8 mouse cellular contexts compared by ENCODE assay signal in the genomic region with DNA sequence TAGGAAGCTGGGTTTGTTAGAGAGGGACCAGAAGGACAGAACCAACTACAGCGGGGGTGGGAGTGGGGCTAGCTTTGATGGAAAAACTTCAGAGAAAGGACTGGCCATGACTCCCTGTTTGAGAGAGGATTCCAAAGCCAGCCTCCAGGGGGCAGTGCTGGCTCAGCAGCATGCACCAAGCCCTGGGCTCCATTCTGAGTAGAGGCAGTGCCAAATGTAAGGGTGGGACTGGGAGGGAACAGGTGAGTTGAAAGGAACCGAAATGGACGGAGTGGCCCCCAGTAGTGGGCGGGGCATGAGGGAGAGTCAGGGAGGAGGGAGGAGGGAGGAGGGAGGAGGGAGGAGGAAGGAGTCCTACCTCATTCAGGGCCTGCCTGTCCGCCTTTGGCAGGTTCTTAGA. TPM values are rescaled to one million over a fixed set of nuclear protein-coding genes. Genes with fewer than 3 reads are reported as not detected.
DNase-seq lines count a peak whose midpoint lies in the region; ATAC-seq and TF ChIP-seq lines count a peak whose summit lies in the region.

No protein-coding gene starts in this region.

- H3K4me3 ChIP-seq in MEL (ENCODE audit: control insufficient read depth in 1 of 2, insufficient read depth in 1 of 2, low read depth in 2 of 2, low read length in 2 of 2): no peak overlapping the region

- H3K9ac ChIP-seq in MEL (ENCODE audit: control insufficient read depth, low read depth, low read length, poor library complexity, severe bottlenecking): no peak overlapping the region

- DNase-seq in heart, postnatal 4 days: peak; percentile 56
- DNase-seq in heart, adult 9 months (ENCODE audit: low spot score in 2 of 2): no peak
- DNase-seq in 416B (ENCODE audit: low read depth) (peak; percentile 44), MEL (ENCODE audit: low read depth, low spot score) (peak; percentile 50)
- peak; percentile 80 to 87 for DNase-seq in cerebellum, postnatal 14 days
- DNase-seq in left cerebral cortex, postnatal 14 days (ENCODE audit: low spot score in 2 of 2): peak; percentile 70 to 74
- no peak for DNase-seq in ovary, postnatal 14 days (ENCODE audit: low spot score)

- TF ChIP-seq CTCF in MEL (IDR thresholded peaks at IDR 0.05 in 2 of 3, conservative IDR thresholded peaks at IDR 0.05 in 1 of 3; ENCODE audit: control insufficient read depth in 1 of 3, insufficient read depth in 1 of 3, low read depth in 2 of 3, low read length in 3 of 3, poor library complexity in 1 of 3, severe bottlenecking in 1 of 3): peak; percentile 63 to 89 (median 74)

- peaks cover 0 to 8% of the 10 kb centered on the region in 2 experiments; a peak in 1 of 4 replicates for H3K4me1 ChIP-seq in MEL (ENCODE audit: control insufficient read depth in 1 of 2, insufficient read depth in 2 of 2, low read length in 2 of 2)

- H3K27ac ChIP-seq in MEL (ENCODE audit: control insufficient read depth, low read depth, low read length): no peak overlapping the region

- ATAC-seq in neutrophil, adult 5-6 weeks (ENCODE audit: extremely low read depth, insufficient number of reproducible peaks, low FRiP score, poor library complexity, severe bottlenecking): peak; percentile 43; the same call in 1 of the 2 replicates

- TF ChIP-seq EP300 in MEL (IDR thresholded peaks at IDR 0.05; ENCODE audit: low read depth in 1 of 2, low read length in 2 of 2): no peak

- no peaks in the 10 kb centered on the region; a peak in 1 of 4 replicates for H3K36me3 ChIP-seq in MEL (ENCODE audit: control insufficient read depth in 1 of 2, insufficient read depth in 2 of 2, low read length in 2 of 2)

- H3K9me3 ChIP-seq in MEL (replicated peaks; ENCODE audit: insufficient read depth, low read length): no peaks in the 10 kb centered on the region

- no peaks in the 10 kb centered on the region for H3K27me3 ChIP-seq in MEL (ENCODE audit: control insufficient read depth in 1 of 2, insufficient read depth in 2 of 2, low read length in 2 of 2)

- no peak for TF ChIP-seq POLR2A in MEL (IDR thresholded peaks at IDR 0.05; ENCODE audit: control insufficient read depth in 1 of 2, insufficient read depth in 1 of 2, low read depth in 1 of 2, low read length in 2 of 2, poor library complexity in 1 of 2)

- intact Hi-C loops in left cerebral cortex, postnatal 14 days (cut with DNase I): loop anchor here (2.0 to 5.0 kb wide), 2 partner anchors 32 to 52 kb away; a partner anchor contains a TSS

- peak; percentile 52 for TF ChIP-seq RAD21 in MEL (IDR thresholded peaks at IDR 0.05; ENCODE audit: low read depth, low read length)

- no peaks in the 10 kb centered on the region; the same call in 1 of the 2 replicates for H3K79me2 ChIP-seq in MEL (ENCODE audit: control insufficient read depth, insufficient read depth, low read length, poor library complexity)

TF ChIP-seq in MEL, 35 proteins besides CTCF, POLR2A, EP300 and RAD21:
- TF ChIP-seq MAFK (IDR thresholded peaks at IDR 0.05; ENCODE audit: borderline replicate concordance, low read depth, low read length) (peak; percentile 75; the same call in 1 of the 2 replicates), ZMIZ1 (IDR thresholded peaks at IDR 0.05; ENCODE audit: low read depth, low read length) (no peak), NELFE (IDR thresholded peaks at IDR 0.05; ENCODE audit: low read depth, low read length) (no peak), ZC3H11A (IDR thresholded peaks at IDR 0.05; ENCODE audit: low read depth, low read length) (0 out of 2 replicates have a peak, but pooled peaks have one; percentile 30), SMC3 (IDR thresholded peaks at IDR 0.05; ENCODE audit: low read depth, low read length) (peak; percentile 52), TCF12 (IDR thresholded peaks at IDR 0.05; ENCODE audit: low read depth, low read length) (no peak)
TF ChIP-seq in MEL: peak in this region for 3.

RNA-seq across cellular contexts. Expression of a gene that starts 4.6 kb away (rescaled TPM):
- 1 to 10 TPM; 6.0 to 7.4 TPM for total RNA-seq in heart, postnatal 4 days (2021)
- total RNA-seq in MEL (2012; rRNA removed): 1.5 and 1.9 TPM in 2 replicates
- 1 to 10 TPM in 1 of 2 experiments, not detected in 1; 7.1 TPM for polyA plus RNA-seq in MEL (2012; ENCODE audit: insufficient read depth in 1 of 2, insufficient read length in 2 of 2, low read depth in 1 of 2, low replicate concordance in 2 of 2, missing spikeins in 1 of 2)
- total RNA-seq in left cerebral cortex, postnatal 14 days (2021): 1,000 to 10,000 TPM; 1,098 to 1,148 TPM
- 0.98 TPM in 1 of 2 replicates, not detected in the other for total RNA-seq in neutrophil, adult 5-6 weeks (2017)

RNA-seq across cellular contexts. Expression of a gene that starts 16.8 kb away (rescaled TPM):
- under 1 TPM in 1 of 2 experiments, not detected in 1; 0.34 TPM for total RNA-seq in heart, postnatal 4 days (2021)
- total RNA-seq in MEL (2012; rRNA removed): not detected in 2 replicates
- polyA plus RNA-seq in MEL (2012; ENCODE audit: insufficient read depth in 1 of 2, insufficient read length in 2 of 2, low read depth in 1 of 2, low replicate concordance in 2 of 2, missing spikeins in 1 of 2): not detected
- 1 to 10 TPM; 6.1 to 8.0 TPM for total RNA-seq in left cerebral cortex, postnatal 14 days (2021)
- total RNA-seq in neutrophil, adult 5-6 weeks (2017): not detected in 2 replicates

RNA-seq across cellular contexts. Expression of a gene that starts 17.4 kb away (rescaled TPM):
- not detected for total RNA-seq in heart, postnatal 4 days (2021)
- total RNA-seq in MEL (2012; rRNA removed): 1.3 and 2.3 TPM in 2 replicates
- polyA plus RNA-seq in MEL (2012; ENCODE audit: insufficient read depth in 1 of 2, insufficient read length in 2 of 2, low read depth in 1 of 2, low replicate concordance in 2 of 2, missing spikeins in 1 of 2): 1 to 10 TPM in 1 of 2 experiments, not detected in 1; 1.2 TPM
- under 1 TPM; 0.35 to 0.53 TPM for total RNA-seq in left cerebral cortex, postnatal 14 days (2021)
- total RNA-seq in neutrophil, adult 5-6 weeks (2017): not detected in 2 replicates

RNA-seq across cellular contexts. Expression of a gene that starts 19.2 kb away (rescaled TPM):
- 1 to 10 TPM in 1 of 2 experiments, under 1 TPM in 1; 0.43 to 1.3 TPM for total RNA-seq in heart, postnatal 4 days (2021)
- total RNA-seq in MEL (2012; rRNA removed): 6.2 and 7.0 TPM in 2 replicates
- 10 to 100 TPM in 1 of 2 experiments, not detected in 1; 16.7 TPM for polyA plus RNA-seq in MEL (2012; ENCODE audit: insufficient read depth in 1 of 2, insufficient read length in 2 of 2, low read depth in 1 of 2, low replicate concordance in 2 of 2, missing spikeins in 1 of 2)
- 1 to 10 TPM; 2.8 to 4.2 TPM for total RNA-seq in left cerebral cortex, postnatal 14 days (2021)
- total RNA-seq in neutrophil, adult 5-6 weeks (2017): 34.3 and 46.9 TPM in 2 replicates

RNA-seq across cellular contexts. Expression of a gene that starts 21.0 kb away (rescaled TPM):
- under 1 TPM in 1 of 2 experiments, not detected in 1; 0.88 TPM for total RNA-seq in heart, postnatal 4 days (2021)
- 7.1 and 15.5 TPM in 2 replicates for total RNA-seq in MEL (2012; rRNA removed)
- polyA plus RNA-seq in MEL (2012; ENCODE audit: insufficient read depth in 1 of 2, insufficient read length in 2 of 2, low read depth in 1 of 2, low replicate concordance in 2 of 2, missing spikeins in 1 of 2): 10 to 100 TPM in 1 of 2 experiments, not detected in 1; 28.1 TPM
- total RNA-seq in left cerebral cortex, postnatal 14 days (2021): 1 to 10 TPM in 1 of 2 experiments, not detected in 1; 2.6 TPM
- total RNA-seq in neutrophil, adult 5-6 weeks (2017): 44.4 and 46.6 TPM in 2 replicates

Comparison
In these comparisons a context has a peak if more than half of its experiments do, and no peak if none do; other contexts are left out.
1. DNase-seq: peak in heart, postnatal 4 days (single experiment), 416B (single experiment), MEL (single experiment), cerebellum, postnatal 14 days (2 of 2) and left cerebral cortex, postnatal 14 days (2 of 2); none in heart, adult 9 months (0 of 2) and ovary, postnatal 14 days (single experiment).
2. RNA of a gene that starts 4.6 kb away (total RNA-seq): 1,098 to 1,148 TPM in left cerebral cortex, postnatal 14 days; 6.0 to 7.4 TPM in heart, postnatal 4 days, 1.5 to 1.9 TPM in MEL and 0.98 TPM in neutrophil, adult 5-6 weeks; every median in the first group is over 100 times any median in the second.